Mouse (Mus musculus) testis, postnatal 14 days (tissue): Measurements from ENCODE around the gene Tspyl2.
"Not testable (repeated sequence)": the region's sequence is repeated elsewhere in the genome, so short reads cannot be mapped to it uniquely, and the experiment has no call there.

ENCODE experiments used
- DNase-seq: peaks from one replicate; pipeline ENCODE4 v3.0.0; 2021; ENCODE audit warnings: low spot score

Tspyl2 gene

GRCm38 (mm10) chrX:152342358-152342901, at the start of gene Tspyl2:
Gene Tspyl2, minus strand, starts transcription at chrX:152342425.
- peak; percentile 92 for DNase-seq

GRCm38 (mm10) chrX:152368397-152369273, 26.4 kb upstream of the Tspyl2 start, which contains the start of gene Gpr173:
Gene Gpr173, minus strand, starts transcription at chrX:152368704.
- DNase-seq: peak; percentile 36

GRCm38 (mm10) chrX:152368054-152368396, 25.8 kb upstream of the Tspyl2 start:
- DNase-seq: no peak

GRCm38 (mm10) chrX:152366418-152366817, 24.2 kb upstream of the Tspyl2 start:
- DNase-seq: no peak

- DNase-seq: no peak
Measured at GRCm38 (mm10) chrX:152352553-152353153, 10.4 kb upstream of the Tspyl2 start.

- no peak for DNase-seq
Measured at GRCm38 (mm10) chrX:152347041-152347440, 4.8 kb upstream of the Tspyl2 start.

GRCm38 (mm10) chrX:152346587-152346986, 4.4 kb upstream of the Tspyl2 start:
- no peak for DNase-seq

GRCm38 (mm10) chrX:152342903-152343302, 678 bp upstream of the Tspyl2 start:
- DNase-seq: no peak

GRCm38 (mm10) chrX:152341496-152341895, 729 bp downstream of the Tspyl2 start:
- DNase-seq: no peak

GRCm38 (mm10) chrX:152336546-152337332, 5.5 kb downstream of the Tspyl2 start:
- DNase-seq: peak; percentile 85

GRCm38 (mm10) chrX:152336123-152336522, 6.1 kb downstream of the Tspyl2 start:
- not testable (repeated sequence) for DNase-seq

- not testable (repeated sequence) for DNase-seq
Measured at GRCm38 (mm10) chrX:152329400-152329799, 12.8 kb downstream of the Tspyl2 start.

GRCm38 (mm10) chrX:152327689-152328052, 14.6 kb downstream of the Tspyl2 start:
- DNase-seq: no peak

- DNase-seq: peak; percentile 83
Measured at GRCm38 (mm10) chrX:152326996-152327688, 15.1 kb downstream of the Tspyl2 start, which contains the start of gene Kantr. Gene Kantr, minus strand, starts transcription at chrX:152327495.

GRCm38 (mm10) chrX:152323584-152323983, 18.6 kb downstream of the Tspyl2 start:
- no peak for DNase-seq

GRCm38 (mm10) chrX:152322776-152323175, 19.4 kb downstream of the Tspyl2 start:
- DNase-seq: no peak

- DNase-seq: no peak
Measured at GRCm38 (mm10) chrX:152320535-152320934, 21.7 kb downstream of the Tspyl2 start.

- no peak for DNase-seq
Measured at GRCm38 (mm10) chrX:152307942-152308341, 34.3 kb downstream of the Tspyl2 start.

GRCm38 (mm10) chrX:152307371-152307770, 34.9 kb downstream of the Tspyl2 start:
- no peak for DNase-seq

- DNase-seq: no peak
Measured at GRCm38 (mm10) chrX:152306224-152306623, 36.0 kb downstream of the Tspyl2 start.

- not testable (repeated sequence) for DNase-seq
Measured at GRCm38 (mm10) chrX:152287026-152287425, 55.2 kb downstream of the Tspyl2 start.
